Mouse (Mus musculus) CH12.LX (cell line): ENCODE results near the gene Xpa. TPM values are rescaled to one million over a fixed set of nuclear protein-coding genes. Genes with fewer than 3 reads are reported as not detected.

ENCODE experiments used
- DNase-seq: peaks from one replicate; pipeline ENCODE4 v3.0.0-alpha.2; 2013; ENCODE audit errors: extremely low read depth
- H3K27ac ChIP-seq: 2 replicates; pipeline ENCODE4 v1.5.1; 2012; ENCODE audit warnings: low read depth, mild to moderate bottlenecking, control low read depth, moderate library complexity; ENCODE audit not compliant: insufficient read depth
- H3K27me3 ChIP-seq: replicated peaks from 2 replicates; pipeline ENCODE3; 2012; ENCODE audit warnings: inconsistent platforms
- H3K36me3 ChIP-seq, 2 experiments: replicated peaks in 1 of 2; 2 replicates each; pipeline versions ENCODE3 to v1.6.1; 2012; ENCODE audit warnings: inconsistent platforms in 1 of 2, low read length in 1 of 2, mild to moderate bottlenecking in 1 of 2, mixed read lengths in 1 of 2, moderate library complexity in 1 of 2; ENCODE audit not compliant: control insufficient read depth in 1 of 2, insufficient read depth in 1 of 2
- H3K4me1 ChIP-seq, 2 experiments: 2 replicates each; pipeline ENCODE4 v1.6.1; 2012; ENCODE audit warnings: inconsistent platforms in 1 of 2, moderate library complexity in 1 of 2; ENCODE audit not compliant: insufficient read depth in 2 of 2, control insufficient read depth in 1 of 2
- H3K4me2 ChIP-seq: 2 replicates; pipeline ENCODE4 v1.6.1; 2012; ENCODE audit warnings: low read depth, mild to moderate bottlenecking, control low read depth; ENCODE audit not compliant: poor library complexity, insufficient read depth, severe bottlenecking
- H3K4me3 ChIP-seq, 3 experiments: fragments of 150-350 bp in 1 of 3; sonication (generic) in 1 of 3; replicated peaks in 1 of 3; 2 replicates each; pipeline versions ENCODE3 to v1.5.1; 2011 to 2012; ENCODE audit warnings: low read depth in 2 of 3, low read length in 2 of 3, mild to moderate bottlenecking in 2 of 3, moderate library complexity in 2 of 3, control low read depth in 1 of 3, improper control_type of control experiment in 1 of 3, inconsistent platforms in 1 of 3, mixed read lengths in 1 of 3; ENCODE audit not compliant: poor library complexity in 1 of 3
- H3K79me2 ChIP-seq: replicated peaks from 2 replicates; pipeline ENCODE4 v1.6.1; 2012; ENCODE audit warnings: mild to moderate bottlenecking, moderate library complexity; ENCODE audit not compliant: control insufficient read depth, poor library complexity, insufficient read depth, severe bottlenecking; ENCODE audit errors: extremely low read depth
- H3K9ac ChIP-seq: 2 replicates; pipeline ENCODE4 v1.6.1; 2012; ENCODE audit warnings: low read depth, mild to moderate bottlenecking, control low read depth, moderate library complexity; ENCODE audit not compliant: insufficient read depth
- H3K9me3 ChIP-seq: replicated peaks from 2 replicates; pipeline ENCODE3; 2012; ENCODE audit warnings: low read length, inconsistent platforms, mixed read lengths
- BHLHE40 ChIP-seq: IDR thresholded peaks from 2 replicates; pipeline ENCODE4 v1.6.1; 2011; ENCODE audit warnings: mild to moderate bottlenecking, low read depth, low read length, improper control_type of control experiment
- CHD1 ChIP-seq: IDR thresholded peaks from 2 replicates; pipeline ENCODE4 v1.6.1; 2012; ENCODE audit warnings: low read depth, low read length, improper control_type of control experiment, inconsistent platforms
- CHD2 ChIP-seq: IDR thresholded peaks from 2 replicates; pipeline ENCODE4 v1.6.1; 2011; ENCODE audit warnings: low read length, improper control_type of control experiment
- CTCF ChIP-seq, 2 experiments: IDR thresholded peaks in 1 of 2; conservative IDR thresholded peaks in 1 of 2; 2 replicates each; pipeline ENCODE4 v1.5.1; 2011 to 2012; ENCODE audit warnings: low read depth in 2 of 2, low read length in 2 of 2, improper control_type of control experiment in 1 of 2, inconsistent platforms in 1 of 2, mild to moderate bottlenecking in 1 of 2, moderate library complexity in 1 of 2
- E2F4 ChIP-seq: IDR thresholded peaks from 2 replicates; pipeline ENCODE4 v1.6.1; 2011; ENCODE audit warnings: low read depth, low read length, improper control_type of control experiment; ENCODE audit not compliant: insufficient replicate concordance
- ELF1 ChIP-seq: IDR thresholded peaks from 2 replicates; pipeline ENCODE4 v1.6.1; 2014; ENCODE audit warnings: low read depth, mild to moderate bottlenecking, inconsistent platforms, low read length, improper control_type of control experiment
- EP300 ChIP-seq: IDR thresholded peaks from 2 replicates; pipeline ENCODE4 v1.6.1; 2011; ENCODE audit warnings: low read length, improper control_type of control experiment
- ETS1 ChIP-seq: conservative IDR thresholded peaks from 2 replicates; pipeline ENCODE4 v1.6.1; 2012; ENCODE audit warnings: low read depth, mild to moderate bottlenecking, inconsistent platforms, low read length, improper control_type of control experiment, moderate library complexity
- GABPA ChIP-seq: IDR thresholded peaks from 2 replicates; pipeline ENCODE4 v1.6.1; 2012; ENCODE audit warnings: low read depth, low read length, improper control_type of control experiment, inconsistent platforms; ENCODE audit not compliant: insufficient replicate concordance
- HCFC1 ChIP-seq: IDR thresholded peaks from 2 replicates; pipeline ENCODE4 v1.6.1; 2012; ENCODE audit warnings: low read depth, mild to moderate bottlenecking, inconsistent platforms, low read length, improper control_type of control experiment
- IRF4 ChIP-seq: IDR thresholded peaks from 2 replicates; pipeline ENCODE4 v1.6.1; 2014; ENCODE audit warnings: low read depth, mild to moderate bottlenecking, inconsistent platforms, low read length, improper control_type of control experiment
- JUN ChIP-seq: IDR thresholded peaks from 2 replicates; pipeline ENCODE4 v1.6.1; 2011; ENCODE audit warnings: low read depth, mild to moderate bottlenecking, low read length, improper control_type of control experiment, moderate library complexity; ENCODE audit not compliant: insufficient read depth
- JUND ChIP-seq: conservative IDR thresholded peaks from 2 replicates; pipeline ENCODE4 v1.6.1; 2011; ENCODE audit warnings: low read depth, low read length, improper control_type of control experiment
- KAT2A ChIP-seq: IDR thresholded peaks from 2 replicates; pipeline ENCODE4 v1.6.1; 2012; ENCODE audit warnings: low read length, improper control_type of control experiment, inconsistent platforms; ENCODE audit not compliant: insufficient replicate concordance
- MAFK ChIP-seq: IDR thresholded peaks from 2 replicates; pipeline ENCODE4 v1.6.1; 2011; ENCODE audit warnings: low read length, improper control_type of control experiment; ENCODE audit not compliant: insufficient replicate concordance
- MAX ChIP-seq: IDR thresholded peaks from 2 replicates; pipeline ENCODE4 v1.6.1; 2011; ENCODE audit warnings: low read length, improper control_type of control experiment
- MAZ ChIP-seq: IDR thresholded peaks from 2 replicates; pipeline ENCODE4 v1.6.1; 2012; ENCODE audit warnings: low read depth, mild to moderate bottlenecking, inconsistent platforms, low read length, improper control_type of control experiment, moderate library complexity
- MEF2A ChIP-seq: IDR thresholded peaks from 2 replicates; pipeline ENCODE4 v1.6.1; 2014; ENCODE audit warnings: low read depth, mild to moderate bottlenecking, inconsistent platforms, low read length, improper control_type of control experiment, borderline replicate concordance
- MXI1 ChIP-seq: IDR thresholded peaks from 2 replicates; pipeline ENCODE4 v1.6.1; 2011; ENCODE audit warnings: mild to moderate bottlenecking, low read depth, low read length, improper control_type of control experiment
- MYC ChIP-seq: IDR thresholded peaks from 2 replicates; pipeline ENCODE4 v1.6.1; 2011; ENCODE audit warnings: low read depth, mild to moderate bottlenecking, improper control_type of control experiment, low read length
- NELFE ChIP-seq: IDR thresholded peaks from 2 replicates; pipeline ENCODE4 v1.6.1; 2011; ENCODE audit warnings: low read depth, low read length, improper control_type of control experiment
- NRF1 ChIP-seq: IDR thresholded peaks from 2 replicates; pipeline ENCODE4 v1.6.1; 2014; ENCODE audit warnings: low read depth, mild to moderate bottlenecking, inconsistent platforms, low read length, improper control_type of control experiment, moderate library complexity
- PAX5 ChIP-seq: IDR thresholded peaks from 2 replicates; pipeline ENCODE4 v1.6.1; 2012; ENCODE audit warnings: low read length, inconsistent platforms, mixed read lengths
- POLR2A ChIP-seq: IDR thresholded peaks from 2 replicates; pipeline ENCODE4 v1.6.1; 2011; ENCODE audit warnings: low read depth, mild to moderate bottlenecking, improper control_type of control experiment, low read length
- POLR2AphosphoS2 ChIP-seq: IDR thresholded peaks from 2 replicates; pipeline ENCODE4 v1.6.1; 2011; ENCODE audit warnings: low read depth, low read length, improper control_type of control experiment
- RAD21 ChIP-seq: IDR thresholded peaks from 2 replicates; pipeline ENCODE4 v1.6.1; 2011; ENCODE audit warnings: low read depth, mild to moderate bottlenecking, low read length, improper control_type of control experiment, moderate library complexity
- RCOR1 ChIP-seq: conservative IDR thresholded peaks from 2 replicates; pipeline ENCODE4 v1.6.1; 2012; ENCODE audit warnings: low read depth, mild to moderate bottlenecking, inconsistent platforms, low read length, improper control_type of control experiment
- SIN3A ChIP-seq: IDR thresholded peaks from 2 replicates; pipeline ENCODE4 v1.6.1; 2012; ENCODE audit warnings: low read length, improper control_type of control experiment, inconsistent platforms
- SMC3 ChIP-seq: IDR thresholded peaks from 2 replicates; pipeline ENCODE4 v1.6.1; 2011; ENCODE audit warnings: low read depth, low read length, improper control_type of control experiment
- TBP ChIP-seq: conservative IDR thresholded peaks from 2 replicates; pipeline ENCODE4 v1.6.1; 2011; ENCODE audit warnings: low read depth, low read length, improper control_type of control experiment
- TCF12 ChIP-seq: IDR thresholded peaks from 2 replicates; pipeline ENCODE4 v1.6.1; 2014; ENCODE audit warnings: low read depth, mild to moderate bottlenecking, inconsistent platforms, low read length, improper control_type of control experiment
- UBTF ChIP-seq: IDR thresholded peaks from 2 replicates; pipeline ENCODE4 v1.6.1; 2012; ENCODE audit warnings: low read depth, mild to moderate bottlenecking, inconsistent platforms, low read length, improper control_type of control experiment, moderate library complexity
- USF1 ChIP-seq: IDR thresholded peaks from 2 replicates; pipeline ENCODE4 v1.6.1; 2014; ENCODE audit warnings: low read depth, mild to moderate bottlenecking, inconsistent platforms, low read length, improper control_type of control experiment
- USF2 ChIP-seq: conservative IDR thresholded peaks from 2 replicates; pipeline ENCODE4 v1.6.1; 2011; ENCODE audit warnings: low read depth, low read length, improper control_type of control experiment
- ZC3H11A ChIP-seq: IDR thresholded peaks from 2 replicates; pipeline ENCODE4 v1.6.1; 2012; ENCODE audit warnings: low read depth, mild to moderate bottlenecking, inconsistent platforms, low read length, improper control_type of control experiment
- ZKSCAN1 ChIP-seq: IDR thresholded peaks from 2 replicates; pipeline ENCODE4 v1.6.1; 2012; ENCODE audit warnings: low read depth, inconsistent platforms, low read length, improper control_type of control experiment, borderline replicate concordance
- ZMIZ1 ChIP-seq: IDR thresholded peaks from 2 replicates; pipeline ENCODE4 v1.6.1; 2012; ENCODE audit warnings: low read depth, mild to moderate bottlenecking, inconsistent platforms, low read length, improper control_type of control experiment
- ZNF384 ChIP-seq: IDR thresholded peaks from 2 replicates; pipeline ENCODE4 v1.6.1; 2012; ENCODE audit warnings: low read depth, low read length, improper control_type of control experiment, inconsistent platforms
- dilution Hi-C: fragments of 300-500 bp; cut with MboI; formaldehyde crosslinking; loops from 2 replicates; pipeline ENCODE4 v1.14.3; 2020; ENCODE audit warnings: low sequenced_read_pairs; ENCODE audit not compliant: extremely low pct_unique_long_range_greater_than_20kb, extremely low pct_ligation_motif_present
- in situ Hi-C: fragments of 300-500 bp; cut with MboI; formaldehyde crosslinking; loops from 3 replicates; pipeline ENCODE4 v1.14.3; 2019; ENCODE audit warnings: low sequenced_read_pairs, low pct_ligation_motif_present, low pct_unique_long_range_greater_than_20kb, mixed read lengths
- polyA plus RNA-seq: library from polyadenylated mRNA; unstranded; fragments of >175 nt; gene quantifications from 2 replicates; pipeline ENCODE4 v1.2.1, GENCODE M21; 2012; ENCODE audit warnings: low read depth; ENCODE audit not compliant: insufficient read length
- total RNA-seq, 2 experiments: library from RNA; depleted of rRNA; stranded (reverse); fragments of 300-350 nt in 1 of 2; fragments of >200 nt in 1 of 2; gene quantifications; 2 replicates each; pipeline ENCODE4 v1.2.3; 2012 to 2014

Gene Xpa
- total and polyA plus RNA-seq, 3 experiments, result 11.2 to 28.8 (median 13.8) TPM

- H3K9ac ChIP-seq, result no peak overlapping the region
- no peak for TF ChIP-seq JUN
- no peak for TF ChIP-seq BHLHE40
- no peak for TF ChIP-seq USF2
- peak; percentile 96 for TF ChIP-seq RAD21
- peak; percentile 88 for TF ChIP-seq SMC3
- no peak for TF ChIP-seq CHD1
- TF ChIP-seq MAX, result no peak
- no peak for TF ChIP-seq MXI1
- TF ChIP-seq MEF2A, result no peak
- no peak for TF ChIP-seq MYC
- TF ChIP-seq ZMIZ1, result no peak
- no peak for TF ChIP-seq E2F4
- peak; percentile 23; the same call in 1 of the 2 replicates for TF ChIP-seq IRF4
- no peak for TF ChIP-seq JUND
- no peak for TF ChIP-seq ELF1
- no peak for TF ChIP-seq PAX5
- no peak for TF ChIP-seq MAZ
- no peak for TF ChIP-seq RCOR1
- no peak for TF ChIP-seq USF1
- TF ChIP-seq UBTF, result no peak
- no peak for TF ChIP-seq HCFC1
- no peak for TF ChIP-seq ZNF384
- peak; percentile 75 for TF ChIP-seq ZC3H11A
- TF ChIP-seq NRF1, result no peak
- no peak for TF ChIP-seq SIN3A
- TF ChIP-seq EP300, result no peak
- peak; percentile 83 to 94; a peak in 3 of 4 replicates for TF ChIP-seq CTCF (conservative IDR thresholded peaks at IDR 0.05 in 1 of 2, IDR thresholded peaks at IDR 0.05 in 1 of 2; ENCODE audit: low read depth in 2 of 2, low read length in 2 of 2)
- TF ChIP-seq ZKSCAN1, result no peak
- TF ChIP-seq NELFE, result no peak
- TF ChIP-seq POLR2A, result no peak
- no peak for TF ChIP-seq POLR2AphosphoS2
- no peak for TF ChIP-seq KAT2A
- no peak for TF ChIP-seq MAFK
- no peak for TF ChIP-seq ETS1
- TF ChIP-seq TBP, result no peak
- TF ChIP-seq GABPA, result no peak
- TF ChIP-seq CHD2, result no peak
- TF ChIP-seq TCF12, result no peak
- dilution Hi-C loops (no loop called here), in situ Hi-C loops (loop anchor here (10.0 kb wide), 1 partner anchor 182 kb away; no protein-coding TSS in a partner anchor)
- no peak overlapping the region for H3K27ac ChIP-seq
- no peaks in the 10 kb centered on the region for H3K79me2 ChIP-seq
- peak; percentile 73 for DNase-seq
- no peaks in the 10 kb centered on the region for H3K9me3 ChIP-seq
- 0 out of 4 replicates have a peak, but pooled peaks cover 0 to 2% of the 10 kb centered on the region in 2 experiments for H3K4me1 ChIP-seq
- H3K4me3 ChIP-seq, result no peak overlapping the region
- H3K27me3 ChIP-seq, result no peaks in the 10 kb centered on the region
- peaks cover 65 to 88% of the 10 kb centered on the region in 2 experiments for H3K36me3 ChIP-seq
- no peak overlapping the region for H3K4me2 ChIP-seq
Measured at GRCm38 (mm10) chr4:46126541-46126940, 69.6 kb downstream of the Xpa start.
